Mouse (Mus musculus) testis, postnatal 10 days (tissue): ENCODE results near the gene B2m.

Experiments
- DNase-seq: peaks from one replicate; pipeline ENCODE4 v3.0.0; 2021; ENCODE audit warnings: low spot score

The B2m gene

GRCm38 (mm10) chr2:122149716-122150115 is 2.2 kb downstream of the B2m start:
- DNase-seq, result no peak

GRCm38 (mm10) chr2:122151221-122151620 is 3.7 kb downstream of the B2m start:
- no peak for DNase-seq

GRCm38 (mm10) chr2:122152850-122153249 is 5.4 kb downstream of the B2m start:
- DNase-seq, result no peak

- DNase-seq, result no peak
Measured at GRCm38 (mm10) chr2:122153681-122154365, 6.3 kb downstream of the B2m start.

GRCm38 (mm10) chr2:122154479-122154878 is 7.0 kb downstream of the B2m start:
- no peak for DNase-seq

GRCm38 (mm10) chr2:122155292-122155691 is 7.8 kb downstream of the B2m start:
- no peak for DNase-seq

GRCm38 (mm10) chr2:122156051-122156700 is 8.7 kb downstream of the B2m start:
- no peak for DNase-seq

GRCm38 (mm10) chr2:122157561-122157960 is 10.1 kb downstream of the B2m start:
- DNase-seq, result no peak

- DNase-seq, result no peak
Measured at GRCm38 (mm10) chr2:122158362-122158802, 10.9 kb downstream of the B2m start.

- no peak for DNase-seq
Measured at GRCm38 (mm10) chr2:122159667-122160066, 12.2 kb downstream of the B2m start.

GRCm38 (mm10) chr2:122160680-122161079 is 13.2 kb downstream of the B2m start, which contains the start of gene Trim69:
Gene Trim69 (plus strand): TSS chr2:122160700.
- peak; percentile 89 for DNase-seq

GRCm38 (mm10) chr2:122161542-122161941 is 14.1 kb downstream of the B2m start:
- DNase-seq, result no peak

- no peak for DNase-seq
Measured at GRCm38 (mm10) chr2:122162529-122162928, 15.0 kb downstream of the B2m start.

- DNase-seq, result no peak
Measured at GRCm38 (mm10) chr2:122163430-122164195, 16.1 kb downstream of the B2m start.

- DNase-seq, result no peak
Measured at GRCm38 (mm10) chr2:122164293-122164692, 16.8 kb downstream of the B2m start.

- DNase-seq, result no peak
Measured at GRCm38 (mm10) chr2:122171292-122171691, 23.8 kb downstream of the B2m start.

GRCm38 (mm10) chr2:122172188-122172587 is 24.7 kb downstream of the B2m start:
- DNase-seq, result no peak

GRCm38 (mm10) chr2:122180051-122180822 is 32.8 kb downstream of the B2m start:
- DNase-seq, result no peak

- DNase-seq, result no peak
Measured at GRCm38 (mm10) chr2:122185086-122185485, 37.6 kb downstream of the B2m start.

GRCm38 (mm10) chr2:122186106-122186505 is 38.6 kb downstream of the B2m start, which contains the start of the genes Patl2 and Terb2:
Gene Patl2 (minus strand): TSS chr2:122186189.
Gene Terb2 (plus strand): TSS chr2:122186272.
- peak; percentile 56 for DNase-seq

- DNase-seq, result no peak
Measured at GRCm38 (mm10) chr2:122186751-122187150, 39.3 kb downstream of the B2m start.

- DNase-seq, result no peak
Measured at GRCm38 (mm10) chr2:122191849-122192248, 44.4 kb downstream of the B2m start.
